Mouse (Mus musculus): ENCODE data around the gene Aicda. TPM values are rescaled to one million over a fixed set of nuclear protein-coding genes. Genes with fewer than 3 reads are reported as not detected.
"Not testable (repeated sequence)": the region's sequence is repeated elsewhere in the genome, so short reads cannot be mapped to it uniquely, and the experiment has no call there.

Aicda gene
- 0.13 and 0.16 TPM in 2 replicates for polyA plus RNA-seq (2014; fragmentation: Nextera tagmentation; extraction: Ambion mirVana)

DNA sequence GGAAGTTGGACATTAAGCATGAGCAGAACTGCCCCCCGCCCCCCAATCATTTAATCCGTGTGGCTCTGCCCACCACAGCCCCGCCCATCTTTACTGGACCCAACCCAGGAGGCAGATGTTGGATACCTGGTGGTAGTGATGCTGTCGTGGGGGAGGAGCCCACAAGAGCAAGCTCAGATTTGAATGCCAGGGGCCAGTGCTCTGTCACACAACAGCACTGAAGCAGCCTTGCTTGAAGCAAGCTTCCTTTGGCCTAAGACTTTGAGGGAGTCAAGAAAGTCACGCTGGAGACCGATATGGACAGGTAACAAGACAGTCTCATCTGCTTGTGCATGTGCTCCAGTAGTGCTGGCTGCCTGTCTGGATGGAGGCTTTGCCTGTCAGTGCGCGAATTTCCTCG lies at the start of gene Aicda:
Gene Aicda (plus strand): TSS at position 196 of the 400 bp plus-strand sequence.
- ATAC-seq (ENCODE audit: low read depth), result no peak
- Histone ChIP-seq H3K4me1 (ENCODE audit: control insufficient read depth, insufficient read depth, low read length) (no peaks in the 10 kb centered on the region), H3K36me3 (ENCODE audit: control insufficient read depth, insufficient read depth, low read length) (no peaks in the 10 kb centered on the region), H3K9ac (ENCODE audit: low read depth, low read length) (no peak within 1 kb of the TSS), H3K9me3 (ENCODE audit: control insufficient read depth, low read length) (no peaks in the 10 kb centered on the region), H3K27me3 (replicated peaks; ENCODE audit: control insufficient read depth, insufficient read depth, low read length) (no peaks in the 10 kb centered on the region), H3K27ac (replicated peaks; ENCODE audit: low read depth, low read length) (no peak within 1 kb of the TSS), H3K4me3 (ENCODE audit: low read depth, low read length) (no peak within 1 kb of the TSS), H3K4me2 (ENCODE audit: low read depth, low read length) (no peak within 1 kb of the TSS)
- 50% methylated on average over 9 of the region's 9 CpGs for WGBS
- no peak for DNase-seq (ENCODE audit: low spot score)

DNA sequence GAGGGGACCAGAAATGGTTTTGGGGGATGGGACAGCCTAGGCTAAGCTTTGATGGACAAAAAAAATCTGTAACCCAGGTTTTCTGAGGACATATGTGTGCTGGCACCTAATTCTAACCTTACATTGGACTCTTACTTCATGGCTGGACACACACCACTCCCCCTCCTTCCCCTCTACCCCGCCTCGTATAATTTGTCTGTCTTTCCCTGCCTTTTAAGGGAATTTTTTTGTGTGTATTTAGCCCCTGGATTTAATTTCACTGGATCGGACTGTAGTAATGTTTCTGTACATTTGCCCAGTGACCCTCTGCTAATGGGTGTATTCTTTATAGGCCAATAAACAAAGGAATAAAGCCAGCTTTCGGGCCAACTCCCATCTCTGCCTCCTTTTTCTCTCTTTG lies 48.6 kb upstream of the Aicda start:
- no peak overlapping the region for H3K4me2 ChIP-seq (ENCODE audit: low read depth, low read length)
- H3K27ac ChIP-seq (replicated peaks; ENCODE audit: low read depth, low read length), result no peak overlapping the region
- 63% methylated on average over 4 of the region's 4 CpGs for WGBS
- no peaks in the 10 kb centered on the region for H3K27me3 ChIP-seq (replicated peaks; ENCODE audit: control insufficient read depth, insufficient read depth, low read length)
- ATAC-seq (ENCODE audit: low read depth) (no peak), DNase-seq (ENCODE audit: low spot score) (no peak)
- no peak overlapping the region for H3K4me3 ChIP-seq (ENCODE audit: low read depth, low read length)
- H3K9me3 ChIP-seq (ENCODE audit: control insufficient read depth, low read length), result no peaks in the 10 kb centered on the region
- H3K9ac ChIP-seq (ENCODE audit: low read depth, low read length), result no peak overlapping the region
- H3K4me1 ChIP-seq (ENCODE audit: control insufficient read depth, insufficient read depth, low read length), result no peaks in the 10 kb centered on the region
- no peaks in the 10 kb centered on the region for H3K36me3 ChIP-seq (ENCODE audit: control insufficient read depth, insufficient read depth, low read length)

DNA sequence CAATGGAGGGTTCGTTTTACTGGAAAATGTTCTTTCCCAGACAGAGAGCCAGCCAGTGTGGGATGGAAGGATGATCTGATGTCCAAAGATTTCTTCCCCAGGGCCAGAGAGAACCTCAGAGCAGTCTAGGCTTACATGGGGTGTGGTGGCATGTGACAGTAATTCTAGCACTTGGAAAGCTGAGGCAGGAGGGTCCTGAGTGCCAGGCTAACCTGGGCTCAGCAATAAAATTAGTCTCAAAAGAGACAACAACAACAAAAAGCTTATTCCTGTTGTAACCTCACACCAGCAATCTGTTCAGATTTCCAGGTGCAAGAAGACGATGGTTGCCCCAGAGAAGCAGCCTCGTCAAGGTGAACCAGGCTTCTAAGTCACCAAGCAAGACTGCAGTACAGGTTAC lies 48.1 kb upstream of the Aicda start, which contains the start of gene Mfap5:
Gene Mfap5 (plus strand): TSS at position 301 of the 400 bp plus-strand sequence.
- DNase-seq (ENCODE audit: low spot score), result no peak
- Histone ChIP-seq H3K27me3 (replicated peaks; ENCODE audit: control insufficient read depth, insufficient read depth, low read length) (no peaks in the 10 kb centered on the region), H3K4me1 (ENCODE audit: control insufficient read depth, insufficient read depth, low read length) (no peaks in the 10 kb centered on the region), H3K36me3 (ENCODE audit: control insufficient read depth, insufficient read depth, low read length) (no peaks in the 10 kb centered on the region), H3K9ac (ENCODE audit: low read depth, low read length) (no peak within 1 kb of the TSS), H3K4me3 (ENCODE audit: low read depth, low read length) (no peak within 1 kb of the TSS), H3K4me2 (ENCODE audit: low read depth, low read length) (no peak within 1 kb of the TSS), H3K27ac (replicated peaks; ENCODE audit: low read depth, low read length) (no peak within 1 kb of the TSS), H3K9me3 (ENCODE audit: control insufficient read depth, low read length) (no peaks in the 10 kb centered on the region)
- ATAC-seq (ENCODE audit: low read depth), result no peak
- WGBS, result 90% methylated on average over 3 of the region's 3 CpGs

DNA sequence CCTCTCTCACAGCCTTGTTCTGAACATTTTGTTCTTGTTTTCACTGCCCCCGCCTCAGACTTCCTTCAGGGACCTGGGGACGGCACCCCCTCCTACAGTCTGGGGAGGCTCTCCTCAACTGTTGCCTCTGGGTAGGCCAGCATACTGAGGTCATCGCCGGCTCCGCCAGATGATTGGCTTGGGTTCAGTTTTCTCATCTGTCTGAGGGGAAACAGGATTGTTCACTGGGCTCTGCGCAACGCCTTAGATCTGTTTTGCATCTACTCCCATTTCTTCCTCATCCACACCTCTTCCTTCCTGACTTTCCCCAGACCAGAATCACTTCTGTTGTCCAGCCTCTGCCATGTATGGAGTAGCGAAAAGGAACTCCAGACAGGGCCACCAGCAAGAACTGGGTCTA lies 45.1 kb upstream of the Aicda start:
- Histone ChIP-seq H3K4me2 (ENCODE audit: low read depth, low read length) (no peak overlapping the region), H3K27ac (replicated peaks; ENCODE audit: low read depth, low read length) (0 out of 2 replicates have a peak overlapping the region, but pooled peaks have one; percentile 15), H3K27me3 (replicated peaks; ENCODE audit: control insufficient read depth, insufficient read depth, low read length) (no peaks in the 10 kb centered on the region), H3K9me3 (ENCODE audit: control insufficient read depth, low read length) (no peaks in the 10 kb centered on the region), H3K9ac (ENCODE audit: low read depth, low read length) (no peak overlapping the region), H3K4me3 (ENCODE audit: low read depth, low read length) (no peak overlapping the region), H3K36me3 (ENCODE audit: control insufficient read depth, insufficient read depth, low read length) (no peaks in the 10 kb centered on the region), H3K4me1 (ENCODE audit: control insufficient read depth, insufficient read depth, low read length) (no peaks in the 10 kb centered on the region)
- peak; percentile 71; the same call in 1 of the 2 replicates for ATAC-seq (ENCODE audit: low read depth)
- 52% methylated on average over 8 of the region's 8 CpGs for WGBS
- peak; percentile 70 for DNase-seq (ENCODE audit: low spot score)

DNA sequence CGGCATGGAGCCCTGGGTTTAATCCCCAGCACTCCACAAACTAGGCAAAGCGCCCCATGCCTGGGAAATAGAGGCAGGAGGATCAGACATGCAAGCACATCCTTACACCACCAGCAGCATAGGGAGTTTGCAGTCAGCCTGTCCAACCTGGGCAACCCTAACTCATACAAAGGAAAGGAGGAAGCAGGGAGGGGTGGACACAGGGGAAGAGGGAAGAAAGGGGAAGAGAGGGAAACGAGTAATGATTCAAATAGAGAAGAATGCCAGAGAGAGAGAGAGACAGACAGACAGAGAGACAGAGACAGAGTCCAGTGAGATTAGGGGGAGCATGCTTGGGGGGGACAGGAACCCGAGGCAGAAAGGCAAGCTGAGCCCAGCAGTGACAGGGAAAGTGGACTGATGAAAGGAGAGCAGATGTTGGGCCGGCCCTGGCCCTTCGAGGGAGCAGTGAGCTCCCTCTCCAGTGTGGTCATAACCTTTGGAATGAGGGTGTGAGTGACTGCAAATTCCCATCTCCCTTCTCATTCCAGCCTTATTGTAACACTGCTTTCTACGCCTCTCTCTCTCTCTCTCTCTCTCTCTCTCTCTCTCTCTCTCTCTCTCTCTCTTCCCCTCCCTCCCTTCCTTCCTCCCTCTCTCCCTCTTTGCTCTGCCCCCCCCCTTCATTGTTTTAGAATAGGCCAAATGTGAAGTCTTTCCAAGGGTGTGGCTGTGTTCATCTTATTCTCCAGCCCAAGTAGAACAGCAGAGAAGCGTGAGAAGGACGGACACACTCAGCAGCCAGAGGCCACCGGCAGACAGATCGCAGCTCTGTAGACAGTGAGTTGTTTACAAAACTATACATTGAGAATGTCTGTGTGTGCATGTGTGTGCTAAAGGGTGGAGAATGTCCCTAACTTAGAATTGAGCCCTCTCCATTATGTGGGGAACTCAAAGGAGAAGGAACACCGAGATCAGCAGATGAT lies 40.4 kb upstream of the Aicda start:
- H3K27ac ChIP-seq (replicated peaks; ENCODE audit: low read depth, low read length), result no peak overlapping the region
- ATAC-seq (ENCODE audit: low read depth) (no peak), DNase-seq (ENCODE audit: low spot score) (no peak)
- no peaks in the 10 kb centered on the region for H3K9me3 ChIP-seq (ENCODE audit: control insufficient read depth, low read length)
- H3K36me3 ChIP-seq (ENCODE audit: control insufficient read depth, insufficient read depth, low read length), result no peaks in the 10 kb centered on the region
- H3K4me1 ChIP-seq (ENCODE audit: control insufficient read depth, insufficient read depth, low read length), result no peaks in the 10 kb centered on the region
- 54% methylated on average over 12 of the region's 12 CpGs for WGBS
- no peak overlapping the region for H3K4me3 ChIP-seq (ENCODE audit: low read depth, low read length)
- H3K4me2 ChIP-seq (ENCODE audit: low read depth, low read length), result no peak overlapping the region
- no peak overlapping the region for H3K9ac ChIP-seq (ENCODE audit: low read depth, low read length)
- no peaks in the 10 kb centered on the region for H3K27me3 ChIP-seq (replicated peaks; ENCODE audit: control insufficient read depth, insufficient read depth, low read length)

DNA sequence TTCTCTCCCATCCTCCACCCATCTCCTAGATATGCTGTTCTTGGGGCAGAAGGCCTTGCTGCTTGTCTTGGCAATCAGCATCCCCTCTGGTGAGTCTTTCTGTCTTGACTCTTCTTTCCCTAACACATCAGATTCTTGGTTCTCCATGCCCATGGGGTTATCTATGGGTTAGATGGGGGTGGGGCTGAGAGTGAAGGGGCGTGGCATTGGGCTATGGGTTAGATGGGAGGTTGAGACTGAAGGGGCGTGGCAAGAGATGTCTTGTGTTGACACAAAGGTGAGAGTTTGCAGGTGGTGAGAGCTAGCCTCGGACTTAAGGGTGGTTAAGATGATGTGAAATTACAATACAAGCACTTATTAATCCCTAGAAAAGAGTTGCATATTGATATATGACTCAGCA lies 39.3 kb upstream of the Aicda start:
- no peak overlapping the region for H3K4me3 ChIP-seq (ENCODE audit: low read depth, low read length)
- no peak overlapping the region for H3K27ac ChIP-seq (replicated peaks; ENCODE audit: low read depth, low read length)
- H3K4me1 ChIP-seq (ENCODE audit: control insufficient read depth, insufficient read depth, low read length), result no peaks in the 10 kb centered on the region
- no peak for DNase-seq (ENCODE audit: low spot score)
- no peak for ATAC-seq (ENCODE audit: low read depth)
- no peaks in the 10 kb centered on the region for H3K9me3 ChIP-seq (ENCODE audit: control insufficient read depth, low read length)
- no peaks in the 10 kb centered on the region for H3K36me3 ChIP-seq (ENCODE audit: control insufficient read depth, insufficient read depth, low read length)
- H3K27me3 ChIP-seq (replicated peaks; ENCODE audit: control insufficient read depth, insufficient read depth, low read length), result no peaks in the 10 kb centered on the region
- WGBS, result 63% methylated on average over 3 of the region's 3 CpGs
- H3K4me2 ChIP-seq (ENCODE audit: low read depth, low read length), result no peak overlapping the region
- no peak overlapping the region for H3K9ac ChIP-seq (ENCODE audit: low read depth, low read length)

DNA sequence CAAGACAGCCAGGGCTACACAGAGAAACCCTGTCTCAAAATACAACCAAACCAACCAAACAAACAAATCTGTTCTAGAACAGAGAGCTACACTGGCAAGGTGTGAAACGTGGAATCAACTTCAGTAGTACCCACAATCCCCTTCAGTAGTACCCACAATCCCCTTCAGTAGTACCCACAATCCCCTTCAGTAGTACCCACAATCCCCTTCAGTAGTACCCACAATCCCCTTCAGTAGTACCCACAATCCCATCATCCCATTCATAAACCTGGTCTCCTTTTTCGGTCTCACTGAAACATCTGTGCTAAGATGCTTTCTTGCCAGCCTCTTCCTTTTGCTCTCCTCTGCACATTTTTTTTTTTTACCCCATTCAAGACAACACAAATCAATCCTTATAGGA lies 37.8 kb upstream of the Aicda start:
- H3K4me1 ChIP-seq (ENCODE audit: control insufficient read depth, insufficient read depth, low read length); H3K4me2 ChIP-seq (ENCODE audit: low read depth, low read length); H3K9ac ChIP-seq (ENCODE audit: low read depth, low read length); ATAC-seq (ENCODE audit: low read depth); H3K4me3 ChIP-seq (ENCODE audit: low read depth, low read length); H3K9me3 ChIP-seq (ENCODE audit: control insufficient read depth, low read length); H3K36me3 ChIP-seq (ENCODE audit: control insufficient read depth, insufficient read depth, low read length); DNase-seq (ENCODE audit: low spot score); H3K27me3 ChIP-seq (replicated peaks; ENCODE audit: control insufficient read depth, insufficient read depth, low read length); H3K27ac ChIP-seq (replicated peaks; ENCODE audit: low read depth, low read length): not testable (repeated sequence)
- WGBS, result 98% methylated on average over 2 of the region's 2 CpGs

DNA sequence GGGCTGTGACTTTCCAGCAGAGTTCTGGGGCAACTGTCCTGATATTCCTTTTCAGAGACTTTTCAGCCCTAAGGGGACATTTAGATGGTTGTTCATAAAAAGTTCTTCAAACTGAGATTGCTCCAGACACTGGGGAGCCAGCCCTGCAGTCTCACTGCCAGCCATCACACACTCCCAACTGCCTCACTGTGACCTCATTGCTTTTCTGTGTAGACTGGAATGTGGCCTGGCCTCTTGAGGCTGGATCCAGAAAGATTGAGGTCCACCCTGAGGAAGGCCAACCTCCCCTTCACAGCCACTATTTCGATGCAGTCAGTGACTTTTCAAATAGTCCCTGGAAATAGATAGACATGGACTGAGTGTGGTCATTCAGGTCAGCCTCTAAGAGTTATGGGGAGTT lies 35.9 kb upstream of the Aicda start:
- H3K9ac ChIP-seq (ENCODE audit: low read depth, low read length), result no peak overlapping the region
- 68% methylated on average over 1 of the region's 1 CpGs for WGBS

DNA sequence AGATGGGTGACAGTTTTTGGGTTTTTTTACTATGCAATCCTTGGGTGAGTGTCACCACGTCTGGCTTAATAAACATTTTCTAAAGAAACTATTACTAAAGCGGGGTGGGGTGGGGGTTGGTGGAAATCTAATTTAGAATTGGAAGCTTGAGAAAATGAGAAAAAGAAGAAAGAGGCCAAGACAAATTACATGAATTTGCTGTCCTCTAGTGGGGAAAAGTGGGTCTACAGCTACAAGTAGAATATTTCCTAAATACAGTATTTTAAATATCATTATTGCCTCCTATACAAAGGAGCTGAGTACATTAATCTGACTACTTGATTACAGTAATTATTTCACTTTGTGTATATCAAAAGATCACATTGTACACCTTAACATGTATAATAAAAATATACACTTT lies 34.2 kb upstream of the Aicda start:
- Histone ChIP-seq H3K9me3 (ENCODE audit: control insufficient read depth, low read length) (no peaks in the 10 kb centered on the region), H3K4me3 (ENCODE audit: low read depth, low read length) (no peak overlapping the region), H3K27ac (replicated peaks; ENCODE audit: low read depth, low read length) (no peak overlapping the region), H3K9ac (ENCODE audit: low read depth, low read length) (no peak overlapping the region), H3K4me2 (ENCODE audit: low read depth, low read length) (no peak overlapping the region), H3K27me3 (replicated peaks; ENCODE audit: control insufficient read depth, insufficient read depth, low read length) (no peaks in the 10 kb centered on the region), H3K4me1 (ENCODE audit: control insufficient read depth, insufficient read depth, low read length) (no peaks in the 10 kb centered on the region), H3K36me3 (ENCODE audit: control insufficient read depth, insufficient read depth, low read length) (no peaks in the 10 kb centered on the region)
- peak; percentile 48 for DNase-seq (ENCODE audit: low spot score)
- WGBS, result 15% methylated on average over 2 of the region's 2 CpGs
- no peak for ATAC-seq (ENCODE audit: low read depth)

More for the DNA sequence above, 35.9 kb upstream of the Aicda start:
- ATAC-seq (ENCODE audit: low read depth), result no peak
- no peak for DNase-seq (ENCODE audit: low spot score)
- Histone ChIP-seq H3K4me2 (ENCODE audit: low read depth, low read length) (no peak overlapping the region), H3K4me3 (ENCODE audit: low read depth, low read length) (no peak overlapping the region), H3K4me1 (ENCODE audit: control insufficient read depth, insufficient read depth, low read length) (no peaks in the 10 kb centered on the region), H3K36me3 (ENCODE audit: control insufficient read depth, insufficient read depth, low read length) (no peaks in the 10 kb centered on the region), H3K27ac (replicated peaks; ENCODE audit: low read depth, low read length) (no peak overlapping the region), H3K27me3 (replicated peaks; ENCODE audit: control insufficient read depth, insufficient read depth, low read length) (no peaks in the 10 kb centered on the region), H3K9me3 (ENCODE audit: control insufficient read depth, low read length) (no peaks in the 10 kb centered on the region)
